Mouse (Mus musculus) lung, postnatal 0 days (tissue): Measurements from ENCODE around the gene Ccdc146.

Source experiments
- CTCF ChIP-seq: IDR thresholded peaks from 2 replicates; pipeline ENCODE4 v1.5.1; 2016; ENCODE audit warnings: antibody characterized with exemption, mild to moderate bottlenecking
- EP300 ChIP-seq: IDR thresholded peaks from 2 replicates; pipeline ENCODE4 v1.6.1; 2016; ENCODE audit warnings: antibody characterized with exemption, mild to moderate bottlenecking, control low read depth

DNA sequence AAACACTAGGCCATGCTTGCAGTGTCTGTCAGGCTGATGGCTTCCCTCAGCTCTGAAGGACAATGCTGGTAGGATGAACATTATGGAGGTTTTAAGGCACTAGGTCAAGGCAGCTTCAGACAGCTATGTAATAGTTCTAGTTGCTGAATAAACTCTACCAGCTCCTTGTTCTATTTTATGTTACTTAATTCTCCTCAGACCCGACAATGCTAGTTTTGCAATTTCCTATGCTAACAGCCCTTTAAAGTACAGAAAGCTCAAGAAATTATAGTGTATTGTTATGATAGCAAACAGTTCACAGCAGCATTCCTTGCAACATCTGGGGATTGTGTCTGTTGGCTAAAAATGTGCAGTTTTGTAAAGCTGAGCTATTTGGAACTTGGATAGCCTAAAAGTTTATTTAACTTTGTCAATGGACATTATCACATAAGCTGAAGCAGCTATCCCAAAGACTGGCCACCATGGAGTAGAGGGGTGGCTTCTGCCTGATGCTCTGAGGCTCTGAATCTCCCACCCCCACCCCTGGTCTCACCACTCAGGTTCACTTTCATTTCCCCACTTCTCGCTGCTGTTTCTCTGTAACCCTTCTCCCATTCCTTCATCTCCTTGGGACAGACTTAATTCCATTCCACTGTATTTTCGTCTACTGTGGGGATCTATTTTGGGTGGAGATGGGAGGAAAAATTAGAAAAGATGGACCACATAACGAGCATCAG, 58.0 kb downstream of the Ccdc146 start:
- TF ChIP-seq CTCF (no peak), EP300 (no peak)
